Mouse (Mus musculus): ENCODE measurements around the gene Pfas.
"Not testable (repeated sequence)": the region's sequence is repeated elsewhere in the genome, so short reads cannot be mapped to it uniquely, and the experiment has no call there.

Gene Pfas

DNA sequence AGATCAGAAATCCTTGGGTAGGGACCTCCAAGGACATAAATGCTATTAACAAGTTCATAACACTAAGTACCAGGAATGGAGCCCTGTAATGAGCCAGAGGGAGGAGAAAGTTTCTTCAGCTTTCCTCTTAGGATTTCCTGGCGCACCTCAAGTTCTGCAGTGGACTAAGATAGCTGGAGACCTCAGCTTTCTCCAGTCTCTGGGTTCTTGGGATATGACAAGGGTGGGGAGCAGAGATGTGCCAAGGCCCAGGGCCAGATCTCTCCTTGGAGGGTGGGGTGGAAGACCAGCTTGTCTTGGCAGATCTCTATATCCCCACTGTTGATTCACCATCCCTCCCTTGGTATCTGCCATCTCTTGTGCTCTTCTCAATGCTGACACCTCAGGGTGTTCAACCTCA, 32.7 kb downstream of the Pfas start:
- in situ Hi-C loops (cut with MboI; ENCODE audit: unreplicated experiment in 2 of 2): loop anchor here in 1 of 2 experiments (25.0 kb wide), 1 partner anchor 413 kb away; the partner anchor contains the start of gene Mfsd6l

- in situ Hi-C loops (cut with MboI; ENCODE audit: unreplicated experiment in 2 of 2): loop anchor here in 1 of 2 experiments (25.0 kb wide), 1 partner anchor 413 kb away; the partner anchor contains the start of gene Mfsd6l
Observed at GRCm38 (mm10) chr11:68975085-68975484, 33.2 kb downstream of the Pfas start, which contains the start of gene Rangrf. Gene Rangrf (minus strand): TSS chr11:68975185.

GRCm38 (mm10) chr11:68974059-68974450, 34.2 kb downstream of the Pfas start:
- in situ Hi-C loops (cut with MboI; ENCODE audit: unreplicated experiment in 2 of 2): no loop called here

DNA sequence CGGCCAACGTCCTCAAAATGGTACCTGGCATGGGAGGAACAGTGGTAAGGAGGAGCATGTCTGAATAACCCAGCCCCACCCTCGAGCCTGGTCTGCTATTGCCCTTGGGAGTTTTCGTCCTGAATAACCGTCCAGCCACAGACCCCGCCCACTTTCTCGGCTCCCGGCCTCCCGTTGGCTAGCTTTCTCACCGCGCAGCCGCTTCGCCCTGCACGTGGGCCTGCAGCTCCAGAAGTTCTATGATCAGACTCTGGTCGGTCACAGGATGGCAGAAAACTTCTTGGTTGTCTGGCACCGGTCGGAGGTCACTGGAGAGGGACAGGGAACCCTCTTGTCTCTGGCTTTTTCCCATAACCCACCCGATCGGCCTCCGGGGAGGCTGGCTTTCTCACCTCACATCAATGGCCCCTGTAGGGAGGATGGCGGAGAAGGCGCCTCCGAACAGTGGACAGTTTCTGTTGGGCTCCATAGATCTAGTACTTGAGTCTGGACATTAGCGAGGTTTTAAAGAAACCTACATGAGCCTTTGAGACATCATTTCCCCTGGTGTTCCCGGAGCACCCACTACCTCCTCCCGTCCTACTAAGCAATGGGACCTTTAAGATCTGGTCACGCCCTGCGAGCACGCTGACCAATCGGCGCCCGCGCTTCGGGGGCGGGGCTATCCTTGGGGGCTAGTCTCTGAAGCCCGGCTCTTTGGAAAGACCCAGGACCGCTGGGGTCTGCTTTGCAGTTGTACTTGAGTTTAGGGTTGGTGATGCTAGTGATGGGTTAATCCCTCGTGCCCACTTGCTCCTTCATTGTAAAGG, 34.8 kb downstream of the Pfas start:
- in situ Hi-C loops (cut with MboI; ENCODE audit: unreplicated experiment in 2 of 2): not testable (repeated sequence)

DNA sequence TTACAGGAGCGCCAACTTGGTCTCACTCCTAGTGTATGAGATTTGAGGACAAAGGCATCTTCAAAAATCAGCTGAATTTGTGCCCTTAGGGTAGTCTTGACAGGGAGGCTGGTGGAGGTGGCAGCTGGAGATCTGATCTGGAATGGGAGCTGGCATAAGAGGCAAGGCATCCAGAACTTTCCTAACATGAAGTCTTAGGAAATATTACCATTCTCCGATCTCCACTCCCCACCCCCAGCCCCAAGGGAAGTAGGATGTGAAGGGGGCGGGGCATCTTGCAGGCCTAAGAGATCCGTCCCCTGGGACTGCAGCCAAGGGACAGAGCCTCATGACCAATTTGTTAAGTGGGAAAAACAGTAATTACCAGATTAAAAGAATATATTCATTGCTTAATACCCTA, 38.0 kb downstream of the Pfas start:
- in situ Hi-C loops (cut with MboI; ENCODE audit: unreplicated experiment in 2 of 2): no loop called here

DNA sequence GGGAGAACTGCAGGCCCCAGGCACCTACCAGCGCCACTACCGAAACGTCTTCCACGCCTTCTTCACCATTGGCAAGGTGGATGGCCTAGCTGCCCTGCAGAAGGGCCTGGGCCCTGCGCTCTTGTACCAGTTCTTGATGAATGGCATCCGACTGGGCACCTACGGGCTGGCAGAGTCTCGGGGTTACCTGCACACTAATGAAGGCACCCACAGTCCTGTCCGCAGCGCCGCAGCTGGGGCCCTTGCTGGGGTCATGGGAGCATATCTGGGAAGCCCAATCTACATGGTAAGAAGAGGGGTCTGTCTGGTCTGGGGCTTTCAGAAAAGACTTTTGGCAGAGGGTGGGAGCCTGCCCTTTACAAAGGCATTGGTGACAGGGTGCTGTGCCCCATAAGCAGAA, 39.5 kb downstream of the Pfas start:
- in situ Hi-C loops (cut with MboI; ENCODE audit: unreplicated experiment in 2 of 2): loop anchor here (5.0 to 10.0 kb wide), 2 partner anchors 64 to 66 kb away; no protein-coding TSS in a partner anchor

GRCm38 (mm10) chr11:68967337-68968282, 40.6 kb downstream of the Pfas start, which contains the start of gene Slc25a35:
Gene Slc25a35 (plus strand): TSS chr11:68968131.
- in situ Hi-C loops (cut with MboI; ENCODE audit: unreplicated experiment in 2 of 2): loop anchor here (5.0 to 10.0 kb wide), 2 partner anchors 65 to 67 kb away; no protein-coding TSS in a partner anchor

- in situ Hi-C loops (cut with MboI; ENCODE audit: unreplicated experiment in 2 of 2): loop anchor here (5.0 to 10.0 kb wide), 2 partner anchors 66 to 68 kb away; no protein-coding TSS in a partner anchor
Observed at GRCm38 (mm10) chr11:68966554-68966953, 41.7 kb downstream of the Pfas start.

GRCm38 (mm10) chr11:68965845-68966244, 42.4 kb downstream of the Pfas start:
- in situ Hi-C loops (cut with MboI; ENCODE audit: unreplicated experiment in 2 of 2): loop anchor here (5.0 to 10.0 kb wide), 2 partner anchors 66 to 69 kb away; no protein-coding TSS in a partner anchor

DNA sequence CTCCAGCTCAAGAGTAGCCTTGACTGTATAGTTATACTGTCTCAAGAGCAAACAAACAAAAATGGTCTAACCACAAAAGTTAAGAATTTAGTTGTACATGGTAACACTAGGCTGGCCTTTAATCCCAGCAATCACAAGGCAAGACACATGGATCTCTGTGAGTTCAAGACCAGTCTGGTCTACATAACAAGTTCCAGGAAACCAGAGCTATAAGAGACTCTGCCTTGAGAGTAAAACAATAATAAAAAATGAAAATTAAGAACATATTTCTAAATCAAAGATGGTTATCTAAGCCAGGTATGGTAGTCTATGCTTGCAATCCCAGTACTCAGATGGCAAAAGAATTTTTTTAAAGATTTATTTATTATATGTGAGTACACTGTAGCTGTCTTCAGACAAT, 43.2 kb downstream of the Pfas start:
- in situ Hi-C loops (cut with MboI; ENCODE audit: unreplicated experiment in 2 of 2): loop anchor here (5.0 to 10.0 kb wide), 2 partner anchors 67 to 70 kb away; no protein-coding TSS in a partner anchor

- in situ Hi-C loops (cut with MboI; ENCODE audit: unreplicated experiment in 2 of 2): loop anchor here in 1 of 2 experiments (10.0 kb wide), 1 partner anchor 71 kb away; no protein-coding TSS in a partner anchor
Observed at GRCm38 (mm10) chr11:68963405-68963804, 44.9 kb downstream of the Pfas start.

GRCm38 (mm10) chr11:68962159-68962558, 46.1 kb downstream of the Pfas start:
- in situ Hi-C loops (cut with MboI; ENCODE audit: unreplicated experiment in 2 of 2): loop anchor here in 1 of 2 experiments (10.0 kb wide), 1 partner anchor 73 kb away; no protein-coding TSS in a partner anchor

DNA sequence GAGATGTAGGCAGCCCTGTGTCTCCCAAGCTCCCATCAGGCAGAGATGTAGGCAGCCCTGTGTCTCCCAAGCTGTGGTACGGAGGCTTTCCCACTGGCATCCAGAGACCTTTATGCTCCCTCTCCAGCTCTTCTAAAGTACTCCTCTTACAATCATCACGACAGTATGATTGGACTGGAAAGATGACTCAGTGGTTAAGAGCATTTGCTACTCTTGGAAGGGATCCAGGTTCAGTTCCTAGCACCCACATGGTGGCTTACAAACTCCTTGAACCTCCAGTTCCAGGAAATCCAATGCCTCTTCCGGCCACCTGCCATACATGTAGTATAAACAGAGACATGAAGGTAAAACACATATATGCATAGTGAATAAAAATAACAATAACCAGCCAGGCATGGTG, 46.7 kb downstream of the Pfas start:
- in situ Hi-C loops (cut with MboI; ENCODE audit: unreplicated experiment in 2 of 2): loop anchor here in 1 of 2 experiments (10.0 kb wide), 1 partner anchor 73 kb away; no protein-coding TSS in a partner anchor

DNA sequence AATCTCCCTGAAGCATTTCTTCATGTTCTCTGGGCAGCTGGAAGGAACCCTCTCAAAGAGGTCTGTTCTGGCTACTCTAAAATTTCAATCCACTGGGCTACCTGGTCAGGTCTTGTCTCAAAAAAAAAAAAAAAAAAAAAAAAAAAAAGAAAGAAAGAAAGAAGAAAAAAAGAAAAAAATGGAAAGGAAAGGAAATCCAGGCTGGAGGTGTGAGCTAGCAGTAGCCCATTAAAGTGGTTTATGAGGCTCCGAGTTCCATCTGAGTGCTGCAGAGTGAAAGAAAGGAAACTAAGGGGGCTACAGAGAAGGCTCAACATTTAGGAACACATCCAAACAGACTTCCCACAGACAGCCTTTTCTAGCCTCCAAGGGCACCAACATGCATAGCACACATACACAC, 50.3 kb downstream of the Pfas start:
- in situ Hi-C loops (cut with MboI; ENCODE audit: unreplicated experiment in 2 of 2): no loop called here

DNA sequence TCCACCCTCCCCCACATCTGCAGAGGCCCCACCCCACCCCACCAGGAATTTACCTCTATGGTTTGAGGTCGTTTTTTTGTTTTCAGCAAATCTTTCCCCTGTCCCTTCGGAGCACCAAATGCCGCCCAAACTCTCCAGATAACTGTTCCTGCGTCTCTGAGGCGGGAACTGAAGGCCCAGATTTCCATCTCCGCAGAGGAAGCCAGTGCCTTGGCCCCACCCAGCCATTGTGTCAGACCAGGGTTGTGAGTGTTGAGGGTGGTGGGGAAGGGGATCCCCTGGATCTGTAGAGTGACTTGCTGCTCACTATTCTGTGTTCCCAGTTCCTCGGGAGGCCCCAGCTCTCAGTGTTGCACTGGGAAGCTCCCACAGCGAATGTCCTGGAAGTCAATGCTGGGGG, 51.0 kb downstream of the Pfas start, which contains the start of gene Arhgef15:
TSS of gene Arhgef15 (minus strand) at position 173 of the 400 bp plus-strand sequence.
- in situ Hi-C loops (cut with MboI; ENCODE audit: unreplicated experiment in 2 of 2): no loop called here

DNA sequence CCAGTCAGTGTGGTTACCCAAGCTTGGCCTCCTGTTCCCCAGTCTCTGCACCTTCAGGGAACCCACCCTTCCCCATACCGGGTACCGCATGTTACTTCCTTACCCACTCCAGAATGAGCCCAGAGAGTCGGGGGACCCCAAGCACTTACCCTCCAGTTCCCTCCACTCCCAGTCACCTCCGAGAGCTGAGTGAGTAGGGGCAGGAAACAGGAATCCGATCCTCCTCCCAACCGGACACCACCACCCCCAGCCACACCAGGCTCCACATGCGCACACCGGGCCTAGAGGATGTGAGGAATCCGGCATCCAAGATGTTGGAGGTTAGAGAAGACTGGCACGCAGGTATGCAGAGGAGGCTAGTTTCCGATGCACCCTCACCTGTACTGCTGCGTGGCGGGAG, 51.6 kb downstream of the Pfas start:
- in situ Hi-C loops (cut with MboI; ENCODE audit: unreplicated experiment in 2 of 2): no loop called here

DNA sequence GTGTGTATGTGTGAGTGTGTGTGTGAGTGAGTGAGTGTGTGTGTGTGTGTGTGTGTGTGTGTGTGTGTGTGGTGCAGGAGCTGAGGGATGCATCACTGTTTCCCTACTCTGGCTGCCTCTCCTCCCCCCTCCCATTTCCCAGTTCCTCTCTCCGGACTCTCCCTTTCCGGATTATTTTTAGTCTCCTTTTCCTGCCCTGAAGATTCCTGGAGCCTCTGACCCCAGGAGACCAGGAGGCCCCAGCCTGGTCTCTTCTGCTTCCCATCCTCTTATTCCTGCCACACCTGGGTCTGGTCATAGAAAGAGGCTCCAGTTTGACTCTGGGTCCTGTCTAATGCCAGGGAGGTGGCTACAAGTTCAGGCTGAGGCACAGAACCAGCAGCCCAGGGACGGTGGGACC, 52.2 kb downstream of the Pfas start:
- in situ Hi-C loops (cut with MboI; ENCODE audit: unreplicated experiment in 2 of 2): no loop called here

GRCm38 (mm10) chr11:68955473-68955872, 52.8 kb downstream of the Pfas start:
- in situ Hi-C loops (cut with MboI; ENCODE audit: unreplicated experiment in 2 of 2): no loop called here

DNA sequence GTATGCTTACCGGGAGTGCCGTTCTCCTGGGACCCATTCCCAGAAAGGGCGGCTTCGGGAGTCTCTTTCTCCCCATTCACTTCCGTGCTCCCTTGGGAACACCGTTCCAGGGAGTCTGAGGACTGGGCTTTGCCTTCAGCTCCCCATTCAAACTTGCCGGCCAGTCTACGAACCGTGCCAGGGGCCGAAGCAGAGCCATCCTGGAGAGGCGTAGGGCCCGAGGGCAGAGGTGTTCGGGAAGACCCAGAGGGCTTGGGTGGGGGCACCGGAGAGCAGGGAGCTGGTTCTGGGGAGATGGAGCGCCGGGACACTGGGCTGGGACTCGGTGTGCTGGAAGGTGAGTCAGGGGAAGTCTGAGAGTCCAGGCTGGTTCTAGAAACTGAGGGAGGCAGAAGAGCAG, 53.9 kb downstream of the Pfas start:
- in situ Hi-C loops (cut with MboI; ENCODE audit: unreplicated experiment in 2 of 2): no loop called here

- in situ Hi-C loops (cut with MboI; ENCODE audit: unreplicated experiment in 2 of 2): no loop called here
Observed at GRCm38 (mm10) chr11:68953903-68954302, 54.4 kb downstream of the Pfas start.

Measured in v-Abl transformed pro-B cells (cell line).